Mouse (Mus musculus) embryonic facial prominence, embryonic 14.5 days (tissue): ENCODE results near the gene Mpp2. TPM values are rescaled to one million over a fixed set of nuclear protein-coding genes. Genes with fewer than 3 reads are reported as not detected.

Experiments
- polyA plus RNA-seq: library from polyadenylated mRNA; unstranded; fragments of >200 nt; fragmentation: Nextera tagmentation; extraction: Ambion mirVana; gene quantifications from 2 replicates; pipeline ENCODE4 v1.2.1, GENCODE M21; 2014

The Mpp2 gene
- polyA plus RNA-seq, 1 experiment from 2014 or later, result 7.6 TPM

Other genes with a start within 250 kb of the Mpp2 start
- gene Meox1, start 194.1 kb downstream of the Mpp2 start, polyA plus RNA-seq, result 12.7 and 16.7 TPM in 2 replicates
- gene Sost, start 121.5 kb downstream of the Mpp2 start, polyA plus RNA-seq, result not detected in 2 replicates
- gene Cfap97d1, start 104.2 kb downstream of the Mpp2 start, polyA plus RNA-seq, result not detected in 2 replicates
- 33.3 and 38.3 TPM in 2 replicates for gene Dusp3, start 101.5 kb downstream of the Mpp2 start, polyA plus RNA-seq
- gene Mpp3, start 60.1 kb downstream of the Mpp2 start, polyA plus RNA-seq, result 6.3 and 6.4 TPM in 2 replicates
- gene Cd300lg, start 47.0 kb downstream of the Mpp2 start, polyA plus RNA-seq, result 0.70 and 0.85 TPM in 2 replicates
- gene Ppy, start 12.8 kb upstream of the Mpp2 start, polyA plus RNA-seq, result not detected in 2 replicates
- gene Pyy, start 19.3 kb upstream of the Mpp2 start, polyA plus RNA-seq, result 0.58 and 0.90 TPM in 2 replicates
- 0.28 and 0.49 TPM in 2 replicates for gene Nags, start 57.0 kb upstream of the Mpp2 start, polyA plus RNA-seq
- 30.0 and 31.1 TPM in 2 replicates for gene Tmem101, start 67.9 kb upstream of the Mpp2 start, polyA plus RNA-seq
- gene Lsm12, start 96.8 kb upstream of the Mpp2 start, polyA plus RNA-seq, result 92.9 and 98.4 TPM in 2 replicates
- gene G6pc3, start 101.1 kb upstream of the Mpp2 start, polyA plus RNA-seq, result 27.9 and 29.3 TPM in 2 replicates
- 44.0 and 47.2 TPM in 2 replicates for gene Hdac5, start 141.7 kb upstream of the Mpp2 start, polyA plus RNA-seq
- gene BC030867, start 160.4 kb upstream of the Mpp2 start, polyA plus RNA-seq, result 11.7 and 12.6 TPM in 2 replicates
- 0.25 and 0.33 TPM in 2 replicates for gene Asb16, start 180.2 kb upstream of the Mpp2 start, polyA plus RNA-seq
- 49.8 and 55.9 TPM in 2 replicates for gene Tmub2, start 196.4 kb upstream of the Mpp2 start, polyA plus RNA-seq
- 19.5 and 20.8 TPM in 2 replicates for gene Atxn7l3, start 208.1 kb upstream of the Mpp2 start, polyA plus RNA-seq
- gene Ubtf, start 231.2 kb upstream of the Mpp2 start, polyA plus RNA-seq, result 73.3 and 83.9 TPM in 2 replicates